Mouse (Mus musculus): ENCODE measurements around the gene Morn1.
A peak's percentile ranks its signal among the peaks of the same experiment; 100 is the strongest.

The Morn1 gene

DNA sequence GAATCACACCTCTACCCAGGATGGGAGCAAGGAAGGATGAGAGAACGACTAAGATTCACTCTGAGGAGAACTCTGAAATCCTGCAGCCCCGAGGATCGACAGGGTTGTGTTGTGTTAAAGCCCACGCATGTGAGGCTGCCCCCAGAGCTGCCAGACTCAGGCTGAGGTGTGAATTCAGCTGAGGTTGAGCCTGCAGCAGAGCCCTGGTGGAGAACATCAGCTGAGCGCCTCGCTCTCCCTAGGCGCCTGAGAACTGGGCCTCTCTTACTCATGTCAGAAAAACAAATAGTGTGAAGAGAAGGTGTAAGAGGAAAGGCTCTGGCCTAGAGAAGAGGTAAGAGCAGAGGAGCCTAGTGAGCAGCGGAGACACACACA, 72.2 kb downstream of the Morn1 start:
- no peak for DNase-seq (ENCODE audit: low spot score in 2 of 2)

DNA sequence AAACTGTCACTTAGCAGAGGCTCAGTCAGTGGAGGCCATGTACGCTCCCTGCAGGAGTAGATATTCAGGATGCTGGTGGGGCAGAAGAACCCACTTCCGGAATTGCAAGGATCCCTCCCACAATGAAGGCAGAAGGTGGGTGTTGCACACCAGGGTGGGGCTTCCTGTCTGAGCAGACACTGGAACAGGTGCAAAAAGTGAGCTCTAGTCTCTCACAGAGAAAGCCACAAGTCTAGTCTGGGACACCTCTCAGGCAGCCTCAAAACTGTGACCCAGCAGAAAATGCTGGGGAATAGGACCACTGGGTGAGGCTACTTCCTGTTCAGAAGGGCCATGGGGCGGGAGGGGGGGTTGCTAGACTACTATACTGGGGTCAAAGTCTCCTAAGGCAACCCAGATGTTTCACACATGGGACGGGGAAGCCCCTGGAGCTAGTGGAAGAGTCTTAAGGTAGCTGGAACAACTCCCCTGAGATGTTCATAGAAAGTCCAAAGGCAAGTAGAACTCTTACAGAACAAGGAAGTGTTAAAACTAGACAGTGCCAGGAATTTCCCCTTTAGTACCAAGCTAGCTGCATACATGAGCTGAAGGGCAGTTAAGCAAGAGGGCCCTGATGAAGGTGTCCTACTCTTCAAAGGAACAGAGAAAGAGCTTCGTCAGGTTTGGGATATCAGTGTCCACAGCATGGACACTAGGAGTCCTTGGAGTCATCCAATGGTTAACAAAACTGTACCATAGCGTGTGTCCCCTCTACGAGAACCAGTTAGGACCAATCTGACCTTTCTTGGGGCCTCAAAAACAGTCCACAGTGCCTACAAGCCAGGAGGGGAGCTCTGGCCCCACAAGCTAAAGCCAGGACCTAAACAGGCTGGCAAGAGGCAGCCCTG, 76.3 kb downstream of the Morn1 start:
- DNase-seq (ENCODE audit: low spot score in 2 of 2), result no peak

DNA sequence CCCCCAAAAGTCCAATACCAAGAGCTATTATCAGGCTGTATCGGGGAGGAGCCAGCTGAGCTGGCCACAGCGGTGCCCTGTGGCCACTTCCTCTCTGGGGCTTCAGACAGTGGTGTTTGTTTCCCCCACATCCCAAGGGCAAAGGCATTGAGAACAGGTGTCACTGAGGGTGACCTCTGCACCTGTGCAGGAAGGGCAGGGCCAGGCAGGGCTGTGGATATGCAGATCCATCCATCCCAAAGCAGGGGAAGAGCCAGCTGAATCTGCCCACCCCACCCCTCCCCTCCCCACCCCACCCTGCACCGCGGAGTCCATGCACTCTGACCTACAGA, 76.9 kb downstream of the Morn1 start:
- no peak for DNase-seq (ENCODE audit: low spot score in 2 of 2)

DNA sequence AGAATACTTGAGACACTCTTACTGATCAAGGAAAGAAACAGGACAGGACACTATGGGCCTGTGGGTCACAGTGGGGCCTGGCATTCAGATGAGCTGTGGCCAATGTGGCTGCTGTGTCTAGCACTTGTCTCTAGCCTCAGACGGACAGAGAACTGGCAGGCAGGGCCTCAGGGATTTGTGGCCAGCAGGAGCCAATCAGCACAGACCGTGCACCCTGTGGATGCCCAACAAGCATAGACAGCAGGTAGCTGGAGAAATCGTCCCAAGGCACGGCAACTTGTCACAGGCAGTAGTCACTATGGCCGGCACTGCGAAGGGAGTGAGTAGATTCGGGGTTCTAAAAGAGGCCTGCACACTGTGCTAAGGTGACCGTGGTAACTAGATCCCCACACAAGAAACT, 77.3 kb downstream of the Morn1 start:
- DNase-seq (ENCODE audit: low spot score in 2 of 2), result no peak

DNA sequence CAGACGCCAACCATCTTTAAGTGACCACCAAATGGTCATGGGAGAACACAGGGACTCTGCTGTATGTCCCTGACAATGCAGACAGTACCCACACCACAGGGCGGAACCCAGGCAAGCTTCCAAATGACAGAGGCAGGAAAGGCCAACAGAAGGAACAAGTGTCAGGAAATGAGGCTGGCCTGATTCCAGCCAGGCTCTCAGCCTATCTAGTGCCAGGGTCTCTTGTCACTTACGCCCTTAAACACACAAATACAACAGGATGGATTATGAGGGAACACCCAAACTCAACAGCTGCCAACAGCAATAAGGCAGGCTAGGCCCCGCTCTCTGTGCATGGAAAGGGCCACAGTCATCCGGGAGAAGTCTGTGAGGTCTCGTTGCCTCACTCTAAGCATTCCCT, 78.2 kb downstream of the Morn1 start:
- DNase-seq (ENCODE audit: low spot score in 2 of 2), result peak; percentile 85 to 87

DNA sequence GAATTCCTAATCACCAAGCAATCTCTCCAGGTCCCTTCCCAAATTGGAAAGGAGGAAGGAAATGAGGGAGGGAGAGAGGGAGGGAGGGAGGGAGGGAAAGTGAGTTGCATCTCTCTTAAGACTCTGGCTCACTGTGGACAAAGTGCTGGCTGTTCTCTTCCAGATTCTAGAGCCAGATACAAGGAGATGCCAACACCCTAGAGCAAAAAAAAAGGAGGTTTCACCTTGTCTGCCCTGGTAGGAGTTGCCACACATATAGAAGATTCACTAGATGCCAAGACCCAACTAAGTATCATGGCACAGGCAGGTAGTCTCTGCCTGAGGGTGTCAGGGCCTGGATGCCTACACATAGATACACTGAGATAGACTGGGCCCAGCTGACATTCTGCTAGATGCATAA, 79.5 kb downstream of the Morn1 start:
- no peak for DNase-seq (ENCODE audit: low spot score in 2 of 2)

DNA sequence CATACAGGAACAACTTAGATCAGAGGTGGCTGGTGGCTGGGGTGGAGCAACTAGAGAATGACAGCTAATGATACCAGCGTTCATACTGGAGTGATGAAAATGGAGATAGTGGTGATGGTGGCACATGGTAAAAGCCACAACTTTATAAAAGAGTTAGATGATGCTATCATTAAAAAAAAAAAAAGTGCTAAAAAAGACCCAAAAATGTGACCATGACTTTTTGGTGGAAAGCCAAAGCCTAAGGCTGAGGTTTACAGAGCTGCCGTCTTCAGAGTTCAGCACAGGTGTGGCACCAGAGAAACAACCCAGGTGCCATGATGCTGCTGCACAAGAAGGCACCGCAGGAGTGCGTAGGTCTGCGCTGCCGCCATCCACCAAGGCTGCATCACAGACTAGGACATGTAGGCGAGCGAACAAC, 82.5 kb downstream of the Morn1 start:
- no peak for DNase-seq (ENCODE audit: low spot score in 2 of 2)

DNA sequence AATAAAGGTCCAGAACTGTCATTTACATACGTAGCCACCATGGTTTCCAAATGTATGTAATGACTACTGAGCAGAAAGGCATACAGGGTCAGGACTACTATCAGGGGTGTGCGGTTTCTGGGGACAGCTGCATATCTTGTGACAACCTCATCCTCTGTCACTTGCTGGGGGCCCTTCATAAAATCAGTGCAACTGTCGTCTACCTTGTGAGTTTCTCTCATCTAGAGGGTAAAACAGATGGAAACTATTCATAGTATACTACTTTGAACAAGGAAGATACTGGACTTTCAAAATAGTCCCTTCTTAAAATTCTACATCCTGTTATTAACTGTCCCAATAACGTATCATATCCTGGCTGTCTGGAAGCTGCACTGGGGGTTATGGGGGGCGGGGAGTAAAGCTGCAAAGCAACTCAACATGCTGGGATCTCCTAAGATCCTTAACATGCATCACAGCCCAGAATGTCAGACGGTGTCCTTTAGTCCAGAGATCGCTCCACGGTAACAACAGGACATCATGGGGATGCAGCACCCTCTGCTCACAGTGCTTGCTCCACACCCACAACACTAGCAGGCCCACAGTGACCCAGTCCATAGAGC, 84.3 kb downstream of the Morn1 start:
- no peak for DNase-seq (ENCODE audit: low spot score in 2 of 2)

DNA sequence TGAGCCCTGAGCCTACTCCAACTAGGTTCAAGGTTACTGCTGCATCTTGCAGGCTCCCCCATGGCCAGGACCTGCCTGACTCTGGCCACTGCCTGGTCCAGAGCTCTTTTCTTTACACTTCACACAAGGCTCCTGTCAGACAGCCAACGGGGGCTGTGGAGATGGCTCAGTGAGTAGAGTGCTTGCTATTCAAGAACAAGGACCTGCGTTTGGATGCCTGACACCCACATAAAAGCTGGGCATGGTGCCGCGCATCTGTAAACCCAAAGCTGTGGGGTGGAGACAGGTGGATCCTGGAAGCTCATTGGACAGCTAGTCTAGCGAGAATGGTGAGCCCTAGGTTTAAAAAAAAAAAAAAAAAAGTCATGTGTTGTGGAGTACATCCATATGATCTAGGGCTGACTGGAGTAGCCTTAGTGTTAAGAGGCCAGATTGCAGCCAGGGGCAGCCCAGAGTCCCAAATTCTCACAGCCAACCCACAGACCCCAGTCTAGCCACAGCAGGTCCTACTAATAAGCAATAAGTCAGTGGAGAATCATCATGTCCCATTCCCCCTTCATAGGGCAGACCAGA, 85.7 kb downstream of the Morn1 start:
- DNase-seq (ENCODE audit: low spot score in 2 of 2), result no peak

DNA sequence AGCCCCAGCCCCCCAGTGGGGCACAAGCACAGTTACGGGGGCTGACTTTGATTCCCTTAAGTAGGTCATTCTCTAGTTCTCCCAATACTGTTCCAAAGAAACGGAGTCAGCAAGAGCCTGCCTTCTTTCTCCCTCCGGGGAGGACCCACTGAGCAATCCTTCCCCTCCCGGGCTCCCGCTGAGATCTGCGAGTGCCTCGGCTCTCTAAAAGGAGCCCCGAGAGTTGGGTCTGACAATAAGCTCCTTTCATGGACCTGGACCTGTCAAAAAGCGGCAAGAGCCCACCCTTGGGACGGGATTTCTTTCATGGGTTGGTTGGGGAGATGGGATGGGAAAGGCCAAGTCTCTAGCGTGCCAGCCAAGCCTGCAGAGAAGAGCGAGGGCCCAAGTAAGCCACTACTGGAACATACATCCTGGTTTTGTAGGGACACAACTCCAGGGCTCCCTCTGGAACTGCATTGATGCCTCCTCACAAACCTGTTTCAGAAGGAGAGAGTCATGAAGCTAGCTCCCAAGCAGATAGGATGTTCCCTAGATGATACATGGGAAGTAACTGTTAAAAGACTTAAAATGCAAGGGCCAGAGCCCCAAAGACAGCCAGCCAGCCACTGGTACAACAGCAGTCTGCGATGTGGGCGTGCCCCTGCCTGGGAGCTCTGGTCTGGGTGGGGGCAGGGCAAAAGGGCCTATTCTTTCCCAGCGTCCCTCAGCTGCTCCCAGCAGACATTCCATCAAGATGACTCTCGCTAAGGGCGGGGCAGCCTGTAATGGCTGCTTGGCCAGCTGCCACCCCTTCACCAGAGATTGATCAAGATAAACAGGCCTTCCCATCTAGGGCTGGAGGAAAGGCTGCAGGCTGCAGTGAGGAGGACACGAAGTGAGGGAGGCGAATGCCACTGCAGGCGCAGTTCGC, 86.8 kb downstream of the Morn1 start:
- DNase-seq (ENCODE audit: low spot score in 2 of 2), result peak; percentile 92 to 93

DNA sequence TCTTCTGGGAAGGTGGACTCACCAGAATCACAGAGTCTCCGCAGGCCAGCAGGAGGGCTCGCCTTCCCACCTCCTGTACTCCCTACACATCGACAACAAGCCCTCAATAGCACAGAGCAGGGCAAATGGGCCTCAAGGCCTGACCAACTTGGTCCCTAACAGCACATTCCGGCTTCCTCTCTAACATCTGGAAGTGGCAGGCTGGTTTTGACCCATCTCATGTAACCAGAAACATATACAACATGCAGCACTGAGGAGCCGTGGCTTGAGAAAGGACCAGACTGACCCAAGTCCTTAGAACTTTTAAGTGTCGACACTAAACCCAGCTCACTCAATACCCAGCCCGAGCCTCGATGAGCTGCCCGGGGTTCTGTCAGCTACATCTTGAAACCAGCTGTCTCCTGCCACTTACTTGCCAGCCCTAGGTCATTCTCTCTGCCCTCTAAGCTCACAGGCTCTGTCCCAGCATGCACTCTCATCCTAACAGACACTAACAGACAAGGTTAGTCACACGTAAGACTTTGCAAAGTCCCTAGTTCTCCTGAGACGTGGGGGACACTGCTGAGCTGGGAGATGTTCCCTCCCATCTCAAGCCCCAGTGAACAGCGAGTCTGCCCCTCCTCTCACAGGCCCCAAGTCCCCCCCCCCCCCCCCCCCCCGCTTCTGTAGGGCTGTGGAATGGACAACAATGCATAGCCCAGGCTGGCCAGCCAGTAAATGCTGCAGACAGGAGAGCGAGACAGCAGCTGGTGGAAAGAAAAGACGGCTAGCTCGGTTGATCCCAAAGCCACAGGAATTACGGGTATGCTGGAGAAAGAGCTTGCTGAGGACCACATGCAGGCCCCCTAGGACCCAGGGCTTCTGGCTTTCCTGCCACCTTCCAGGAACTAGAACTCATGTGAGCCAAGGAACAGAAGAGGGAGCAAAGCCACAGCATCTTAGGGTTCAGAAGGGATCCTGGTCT, 87.7 kb downstream of the Morn1 start:
- no peak for DNase-seq (ENCODE audit: low spot score in 2 of 2)

DNA sequence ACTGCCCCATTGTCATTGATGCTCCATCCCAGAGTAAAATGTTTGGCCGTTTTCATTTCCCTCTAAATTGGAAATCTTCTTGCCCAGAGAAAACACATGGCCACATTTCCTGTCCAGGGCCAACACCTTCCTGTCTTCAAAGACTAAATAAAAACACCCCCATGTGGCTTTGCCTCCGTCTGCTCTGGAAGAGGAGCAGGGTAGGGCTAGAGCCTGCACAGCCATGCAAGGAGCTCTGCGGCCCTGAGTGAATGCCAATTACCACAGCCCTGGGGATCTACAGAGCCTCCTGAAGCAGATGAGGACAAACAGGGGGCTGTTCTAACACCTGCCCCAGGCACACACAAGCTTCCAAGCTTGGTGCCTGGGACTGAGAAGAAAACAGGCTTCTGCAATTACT, 89.8 kb downstream of the Morn1 start:
- no peak for DNase-seq (ENCODE audit: low spot score in 2 of 2)

DNA sequence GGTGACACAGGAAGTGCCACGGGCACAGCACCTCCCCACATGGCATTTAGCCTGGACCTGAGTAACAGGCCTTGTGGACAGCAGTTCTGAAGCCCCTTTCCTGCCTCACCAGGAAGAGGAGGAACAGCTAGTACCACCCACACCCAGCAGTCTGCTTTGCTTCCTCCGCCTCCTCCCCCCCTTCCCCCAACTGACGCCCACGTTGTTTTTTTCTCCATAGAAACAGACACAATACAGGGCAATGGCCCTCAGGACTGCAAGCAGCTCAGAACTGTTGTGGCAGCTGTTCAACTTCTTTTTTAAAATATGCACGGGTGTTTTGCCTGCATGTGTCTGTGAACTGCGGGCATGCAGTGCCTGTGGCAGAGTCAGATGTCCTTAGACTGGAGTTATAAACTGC, 91.9 kb downstream of the Morn1 start:
- peak; percentile 85 to 88 for DNase-seq (ENCODE audit: low spot score in 2 of 2)

DNA sequence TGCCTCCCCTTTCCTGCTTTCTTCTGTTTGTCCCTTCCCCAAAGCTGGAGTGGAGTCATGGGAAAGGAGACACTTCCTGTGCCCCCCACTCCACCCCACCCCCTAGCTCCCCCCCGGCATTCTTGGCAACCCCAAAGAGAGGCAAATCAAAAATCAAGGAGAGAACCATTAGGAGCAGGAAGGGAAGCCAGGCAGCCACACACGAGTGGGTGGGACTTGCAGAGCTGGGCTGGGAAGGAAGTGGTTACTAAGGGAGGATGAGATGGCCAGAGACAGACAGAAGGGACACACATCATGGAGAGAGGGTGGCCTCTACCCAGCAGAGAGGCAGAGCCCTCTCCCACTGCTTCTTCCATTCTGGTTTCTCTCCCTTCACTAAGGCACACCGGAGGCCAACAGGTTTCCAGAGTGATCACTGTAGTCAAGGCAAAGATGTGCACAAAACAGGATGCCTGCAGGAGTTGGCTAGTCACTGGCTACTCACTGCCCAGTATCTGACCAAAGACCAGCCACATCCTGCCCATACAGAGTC, 92.7 kb downstream of the Morn1 start:
- DNase-seq (ENCODE audit: low spot score in 2 of 2), result peak; percentile 56

DNA sequence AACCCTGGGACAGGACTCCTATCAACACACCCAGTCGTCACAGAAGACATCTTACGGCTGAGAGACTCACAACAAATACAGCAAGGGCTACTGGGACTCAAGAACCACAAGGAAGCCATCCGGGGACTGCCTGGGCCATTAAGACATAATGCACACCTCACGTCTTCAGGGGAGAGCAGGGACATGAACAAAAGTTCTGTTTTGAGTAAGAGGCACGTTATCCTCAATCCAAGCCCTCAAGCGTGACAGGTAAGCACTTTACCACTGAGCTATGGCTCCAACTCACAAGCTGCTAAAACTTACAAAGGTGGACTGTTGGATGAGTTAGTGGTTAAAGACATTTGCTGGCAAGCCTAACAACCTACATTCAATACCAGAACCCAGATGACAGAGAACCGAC, 96.8 kb downstream of the Morn1 start:
- DNase-seq (ENCODE audit: low spot score in 2 of 2), result no peak

DNA sequence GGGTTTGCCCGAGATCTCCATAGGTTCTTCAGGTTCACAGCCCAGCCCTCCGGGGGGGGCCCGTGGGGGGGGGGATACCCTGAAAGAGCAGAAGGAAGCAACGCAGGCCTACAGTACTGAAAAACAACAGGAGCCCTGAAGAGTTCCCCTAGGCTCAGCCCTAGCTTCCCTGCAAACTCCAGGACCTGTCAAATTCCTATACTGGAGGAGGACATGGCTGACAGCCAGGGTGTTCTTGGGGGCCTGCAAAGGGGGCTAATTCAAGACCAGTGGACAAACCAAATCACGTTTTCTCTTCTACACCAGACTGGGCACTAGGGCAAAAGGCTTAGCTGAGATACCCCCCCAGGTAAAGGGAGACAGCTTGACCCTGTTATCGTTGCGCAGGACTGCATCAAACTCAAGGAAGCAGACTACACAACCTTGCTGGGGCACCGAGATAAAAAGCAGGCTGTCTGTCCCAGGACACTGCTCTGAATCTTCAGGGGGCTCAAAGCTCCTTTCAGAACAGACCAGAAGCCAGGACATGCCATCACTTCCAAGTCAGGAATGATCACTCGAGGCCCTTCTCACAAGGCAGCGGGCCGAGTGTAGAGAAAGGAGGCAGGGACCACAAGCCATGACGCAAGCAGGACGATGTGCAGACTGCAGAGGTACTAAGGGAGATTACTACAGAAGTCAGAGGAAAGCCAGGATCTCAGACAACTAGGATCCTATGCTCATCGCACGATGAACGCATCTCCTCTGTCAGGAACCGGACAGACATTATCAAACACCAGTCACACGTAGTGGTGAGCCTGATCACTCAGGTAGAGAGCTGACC, 98.1 kb downstream of the Morn1 start:
- no peak for DNase-seq (ENCODE audit: low spot score in 2 of 2)

DNA sequence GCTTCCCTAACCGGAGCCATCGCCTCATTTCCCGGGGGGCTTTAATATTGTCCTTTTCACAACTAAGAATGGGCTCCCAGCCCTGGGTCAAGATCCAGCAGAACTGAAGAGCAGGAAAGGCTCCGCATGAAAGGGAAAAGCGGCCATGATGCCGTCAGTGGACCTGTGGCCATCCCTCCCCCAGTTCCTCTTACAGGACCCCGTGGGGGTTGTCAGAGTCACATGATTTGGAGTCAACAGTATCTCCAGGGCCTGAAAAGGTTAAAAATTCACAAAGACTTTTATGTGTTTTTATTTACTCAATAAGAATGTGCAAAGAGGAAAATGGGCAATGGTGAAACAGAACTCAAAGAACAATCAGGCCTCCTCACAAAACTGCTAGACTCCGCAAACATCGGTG, 99.5 kb downstream of the Morn1 start:
- no peak for DNase-seq (ENCODE audit: low spot score in 2 of 2)

DNA sequence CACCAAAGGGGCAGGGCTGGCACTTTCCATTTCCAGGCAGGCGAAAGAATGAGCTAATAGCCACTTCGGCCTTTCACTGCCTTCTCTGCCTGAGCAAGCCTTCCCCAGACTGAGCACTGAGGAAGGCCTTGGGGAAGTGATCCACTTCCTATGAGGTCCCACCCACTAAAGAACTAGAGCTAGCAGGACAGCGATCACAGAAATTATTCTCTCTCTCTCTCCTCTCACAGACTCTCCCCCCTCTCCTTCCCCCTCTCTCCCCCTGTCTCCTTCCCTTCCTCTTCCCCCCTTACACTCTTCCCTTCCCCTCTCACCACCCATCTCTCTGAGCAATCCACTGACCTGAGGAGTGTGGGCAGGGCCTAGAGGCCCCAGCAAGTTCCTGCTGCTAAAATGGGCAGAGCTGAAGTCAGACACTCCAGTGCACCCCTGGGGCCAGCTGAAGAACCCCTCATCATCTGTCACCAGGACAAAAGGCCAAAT, 100.9 kb downstream of the Morn1 start:
- peak; percentile 59 to 69 for DNase-seq (ENCODE audit: low spot score in 2 of 2)

DNA sequence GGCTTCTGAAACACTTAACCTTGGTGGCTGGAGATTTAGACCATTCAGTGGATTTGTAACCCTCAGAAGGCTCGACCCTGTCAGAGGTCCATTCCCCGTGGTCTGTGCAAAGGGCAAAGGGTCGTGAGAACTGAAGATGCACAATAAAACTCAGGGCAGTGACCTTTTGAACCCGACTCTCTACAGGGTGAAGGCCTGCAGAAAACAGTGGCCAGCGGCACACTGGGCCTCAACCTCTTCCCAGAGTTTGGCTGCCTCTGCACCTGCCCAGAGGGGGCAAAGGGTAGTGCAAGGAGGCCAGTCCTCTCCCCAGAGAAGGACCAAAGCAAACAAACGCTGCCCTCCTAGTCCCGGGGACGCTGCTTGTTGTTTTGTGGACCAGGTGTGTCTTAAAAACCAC, 102.0 kb downstream of the Morn1 start:
- no peak for DNase-seq (ENCODE audit: low spot score in 2 of 2)

DNA sequence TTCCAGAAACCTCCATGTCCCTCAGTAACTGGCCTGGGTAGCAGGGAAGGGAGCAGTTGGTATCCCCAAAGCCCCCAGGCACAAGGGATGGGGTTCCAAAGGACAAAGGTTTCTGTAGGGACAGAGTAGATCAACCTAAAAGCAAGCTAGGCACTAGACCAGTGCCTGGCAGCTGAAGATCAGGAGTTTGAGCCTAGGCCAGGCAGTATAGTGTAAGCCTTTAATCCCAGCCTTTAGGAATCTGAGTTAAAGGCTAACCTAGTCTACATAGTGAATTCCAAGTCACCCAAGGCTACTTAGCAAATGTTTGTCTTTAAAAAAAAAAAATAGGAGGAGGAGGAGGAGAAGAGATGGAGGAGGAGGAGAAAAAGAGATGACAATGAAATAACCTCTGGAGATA, 102.4 kb downstream of the Morn1 start:
- no peak for DNase-seq (ENCODE audit: low spot score in 2 of 2)

Data from heart, adult 9 months (tissue).